Mouse (Mus musculus): ENCODE measurements around the gene Gpi1. TPM values are rescaled to one million over a fixed set of nuclear protein-coding genes. Genes with fewer than 3 reads are reported as not detected.
"Not testable (repeated sequence)": the region's sequence is repeated elsewhere in the genome, so short reads cannot be mapped to it uniquely, and the experiment has no call there.

The Gpi1 gene
- polyA plus RNA-seq, 1 experiment from 2014 or later = 137 TPM

- not testable (repeated sequence) for DNase-seq; H3K4me3 ChIP-seq (replicated peaks); H3K4me1 ChIP-seq (replicated peaks); H3K36me3 ChIP-seq; H3K4me2 ChIP-seq; H3K27me3 ChIP-seq; H3K9me3 ChIP-seq (replicated peaks); H3K27ac ChIP-seq; ATAC-seq (ENCODE audit: low read depth); H3K9ac ChIP-seq
- 71% methylated on average over 6 of the region's 6 CpGs for WGBS (ENCODE audit: insufficient replicate concordance)
These were observed 53.9 kb downstream of the Gpi1 start for GRCm38 (mm10) chr7:34176241-34176640.

GRCm38 (mm10) chr7:34172251-34172650 is 57.9 kb downstream of the Gpi1 start:
- DNase-seq (no peak), ATAC-seq (ENCODE audit: low read depth) (no peak)
- H3K36me3 ChIP-seq = no peaks in the 10 kb centered on the region
- no peaks in the 10 kb centered on the region for H3K27me3 ChIP-seq
- H3K9ac ChIP-seq = no peak overlapping the region
- peaks cover 4% of the 10 kb centered on the region; the same call in 1 of the 2 replicates for H3K4me1 ChIP-seq (replicated peaks)
- WGBS (ENCODE audit: insufficient replicate concordance) = 50% methylated on average over 1 of the region's 1 CpGs
- H3K4me3 ChIP-seq (replicated peaks) = no peak overlapping the region
- no peak overlapping the region for H3K27ac ChIP-seq
- no peaks in the 10 kb centered on the region; the same call in 1 of the 2 replicates for H3K9me3 ChIP-seq (replicated peaks)
- H3K4me2 ChIP-seq = no peak overlapping the region

GRCm38 (mm10) chr7:34169454-34169853 is 60.7 kb downstream of the Gpi1 start, which contains the start of gene Uba2:
TSS of gene Uba2 (minus strand) at chr7:34169599.
- H3K27ac ChIP-seq = peak within 1 kb of the TSS; percentile 86; the same call in 1 of the 2 replicates
- WGBS (ENCODE audit: insufficient replicate concordance) = 70% methylated on average over 3 of the region's 3 CpGs
- ATAC-seq (ENCODE audit: low read depth) (no peak), DNase-seq (no peak)
- H3K9me3 ChIP-seq (replicated peaks) = no peaks in the 10 kb centered on the region
- peak within 1 kb of the TSS; percentile 96 for H3K4me3 ChIP-seq (replicated peaks)
- H3K4me1 ChIP-seq (replicated peaks) = peaks cover 25% of the 10 kb centered on the region
- peak within 1 kb of the TSS; percentile 95; the same call in 1 of the 2 replicates for H3K9ac ChIP-seq
- H3K36me3 ChIP-seq = peaks cover 18% of the 10 kb centered on the region
- H3K27me3 ChIP-seq = no peaks in the 10 kb centered on the region
- H3K4me2 ChIP-seq = peak within 1 kb of the TSS; percentile 84

- Histone ChIP-seq H3K4me2 (peak overlapping the region; percentile 84), H3K9me3 (replicated peaks) (no peaks in the 10 kb centered on the region), H3K27me3 (no peaks in the 10 kb centered on the region), H3K36me3 (peaks cover 25% of the 10 kb centered on the region), H3K4me3 (replicated peaks) (peak overlapping the region; percentile 96), H3K27ac (peak overlapping the region; percentile 86), H3K4me1 (replicated peaks) (peaks cover 25% of the 10 kb centered on the region), H3K9ac (peak overlapping the region; percentile 95)
- DNase-seq (peak; percentile 86), ATAC-seq (ENCODE audit: low read depth) (peak; percentile 95)
- 11% methylated on average over 30 of the region's 30 CpGs for WGBS (ENCODE audit: insufficient replicate concordance)
These were observed 61.5 kb downstream of the Gpi1 start for GRCm38 (mm10) chr7:34168470-34169251.

- DNase-seq = peak; percentile 26
- ATAC-seq (ENCODE audit: low read depth) = peak; percentile 76
- Histone ChIP-seq H3K27ac (peak overlapping the region; percentile 86), H3K36me3 (peaks cover 32% of the 10 kb centered on the region), H3K4me2 (peak overlapping the region; percentile 84), H3K9me3 (replicated peaks) (no peaks in the 10 kb centered on the region), H3K4me3 (replicated peaks) (peak overlapping the region; percentile 96), H3K27me3 (no peaks in the 10 kb centered on the region), H3K4me1 (replicated peaks) (peaks cover 25% of the 10 kb centered on the region), H3K9ac (peak overlapping the region; percentile 95)
- WGBS (ENCODE audit: insufficient replicate concordance) = under 1% methylated on average over 54 of the region's 54 CpGs
These were observed 62.2 kb downstream of the Gpi1 start for GRCm38 (mm10) chr7:34167766-34168469.

- Histone ChIP-seq H3K9me3 (replicated peaks) (no peaks in the 10 kb centered on the region), H3K27ac (no peak overlapping the region), H3K4me3 (replicated peaks) (peak overlapping the region; percentile 21), H3K27me3 (no peaks in the 10 kb centered on the region), H3K4me2 (peak overlapping the region; percentile 84), H3K4me1 (replicated peaks) (peaks cover 25% of the 10 kb centered on the region), H3K9ac (peak overlapping the region; percentile 49), H3K36me3 (peaks cover 43% of the 10 kb centered on the region)
- DNase-seq (peak; percentile 69), ATAC-seq (ENCODE audit: low read depth) (no peak)
- 44% methylated on average over 4 of the region's 4 CpGs for WGBS (ENCODE audit: insufficient replicate concordance)
These were observed 63.3 kb downstream of the Gpi1 start for GRCm38 (mm10) chr7:34166850-34167249.

- Histone ChIP-seq H3K4me2 (peak overlapping the region; percentile 84; the same call in 1 of the 2 replicates), H3K27me3 (no peaks in the 10 kb centered on the region), H3K4me3 (replicated peaks) (0 out of 2 replicates have a peak overlapping the region, but pooled peaks have one; percentile 21), H3K9me3 (replicated peaks) (no peaks in the 10 kb centered on the region), H3K9ac (peak overlapping the region; percentile 49), H3K36me3 (peaks cover 52% of the 10 kb centered on the region), H3K27ac (no peak overlapping the region), H3K4me1 (replicated peaks) (peaks cover 25% of the 10 kb centered on the region)
- ATAC-seq (ENCODE audit: low read depth) (no peak), DNase-seq (no peak)
- 80% methylated on average over 3 of the region's 3 CpGs for WGBS (ENCODE audit: insufficient replicate concordance)
These were observed 64.1 kb downstream of the Gpi1 start for GRCm38 (mm10) chr7:34165999-34166398.

GRCm38 (mm10) chr7:34164671-34165070 is 65.5 kb downstream of the Gpi1 start:
- no peaks in the 10 kb centered on the region for H3K9me3 ChIP-seq (replicated peaks)
- H3K4me2 ChIP-seq = no peak overlapping the region
- no peaks in the 10 kb centered on the region for H3K27me3 ChIP-seq
- DNase-seq (no peak), ATAC-seq (ENCODE audit: low read depth) (no peak)
- H3K4me3 ChIP-seq (replicated peaks) = no peak overlapping the region
- no peak overlapping the region for H3K27ac ChIP-seq
- no peak overlapping the region for H3K9ac ChIP-seq
- H3K4me1 ChIP-seq (replicated peaks) = peaks cover 25% of the 10 kb centered on the region
- 91% methylated on average over 7 of the region's 7 CpGs for whole genome bisulfite sequencing (ENCODE audit: insufficient replicate concordance)
- peaks cover 64% of the 10 kb centered on the region for H3K36me3 ChIP-seq

GRCm38 (mm10) chr7:34159167-34159566 is 71.0 kb downstream of the Gpi1 start:
- no peaks in the 10 kb centered on the region for H3K9me3 ChIP-seq (replicated peaks)
- no peak for ATAC-seq (ENCODE audit: low read depth)
- no peaks in the 10 kb centered on the region for H3K4me1 ChIP-seq (replicated peaks)
- WGBS (ENCODE audit: insufficient replicate concordance) = 82% methylated on average over 3 of the region's 3 CpGs
- no peak for DNase-seq
- no peak overlapping the region for H3K27ac ChIP-seq
- no peak overlapping the region for H3K4me3 ChIP-seq (replicated peaks)
- H3K36me3 ChIP-seq = peaks cover 96% of the 10 kb centered on the region
- H3K27me3 ChIP-seq = no peaks in the 10 kb centered on the region
- no peak overlapping the region for H3K9ac ChIP-seq
- no peak overlapping the region for H3K4me2 ChIP-seq

GRCm38 (mm10) chr7:34157994-34158393 is 72.1 kb downstream of the Gpi1 start:
- no peak overlapping the region for H3K4me3 ChIP-seq (replicated peaks)
- H3K9me3 ChIP-seq (replicated peaks) = no peaks in the 10 kb centered on the region
- no peak overlapping the region for H3K4me2 ChIP-seq
- H3K9ac ChIP-seq = no peak overlapping the region
- ATAC-seq (ENCODE audit: low read depth) (no peak), DNase-seq (no peak)
- WGBS (ENCODE audit: insufficient replicate concordance) = 94% methylated on average over 3 of the region's 3 CpGs
- no peak overlapping the region for H3K27ac ChIP-seq
- no peaks in the 10 kb centered on the region for H3K27me3 ChIP-seq
- peaks cover 98% of the 10 kb centered on the region for H3K36me3 ChIP-seq
- H3K4me1 ChIP-seq (replicated peaks) = no peaks in the 10 kb centered on the region
